Mouse (Mus musculus) liver, embryonic 12.5 days (tissue): ENCODE results near the gene Gm10382. TPM values are rescaled to one million over a fixed set of nuclear protein-coding genes. Genes with fewer than 3 reads are reported as not detected.
"Not testable (repeated sequence)": the region's sequence is repeated elsewhere in the genome, so short reads cannot be mapped to it uniquely, and the experiment has no call there.

ENCODE experiments used
- ATAC-seq: fragments of 200-750 bp; cut with Nextera tagmentation; 2 replicates; pipeline ENCODE4 v1.8.0; 2017; ENCODE audit warnings: moderate number of reproducible peaks, mild to moderate bottlenecking, moderate library complexity
- H3K27ac ChIP-seq: fragments of 300-500 bp; sonication (generic); 2 replicates; pipeline ENCODE4 v1.5.1; 2016; ENCODE audit warnings: mild to moderate bottlenecking
- H3K27me3 ChIP-seq: fragments of 300-500 bp; sonication (generic); replicated peaks from 2 replicates; pipeline ENCODE4 v1.6.1; 2016; ENCODE audit warnings: mild to moderate bottlenecking, moderate library complexity
- H3K36me3 ChIP-seq: fragments of 300-500 bp; sonication (generic); 2 replicates; pipeline ENCODE4 v1.6.1; 2016; ENCODE audit warnings: mild to moderate bottlenecking, moderate library complexity
- H3K4me1 ChIP-seq: fragments of 300-500 bp; sonication (generic); 2 replicates; pipeline ENCODE4 v1.6.1; 2016
- H3K4me2 ChIP-seq: fragments of 300-500 bp; sonication (generic); 2 replicates; pipeline ENCODE4 v1.6.1; 2016; ENCODE audit warnings: mild to moderate bottlenecking, moderate library complexity
- H3K4me3 ChIP-seq: fragments of 300-500 bp; sonication (generic); 2 replicates; pipeline ENCODE4 v1.5.1; 2016; ENCODE audit warnings: mild to moderate bottlenecking, moderate library complexity
- H3K9ac ChIP-seq: fragments of 300-500 bp; sonication (generic); 2 replicates; pipeline ENCODE4 v1.6.1; 2016; ENCODE audit warnings: mild to moderate bottlenecking, moderate library complexity
- H3K9me3 ChIP-seq: fragments of 300-500 bp; sonication (generic); replicated peaks from 2 replicates; pipeline ENCODE4 v1.6.1; 2016; ENCODE audit warnings: mild to moderate bottlenecking, moderate library complexity
- WGBS: fragments of 180-500 bp; shearing (Covaris S2); methylation state at CpG from one replicate; pipeline ENCODE4 v1.1.7; 2016; ENCODE audit not compliant: insufficient replicate concordance; 5-methylcytosine and 5-hydroxymethylcytosine counted together
- polyA plus RNA-seq: library from polyadenylated mRNA; unstranded; fragments of >200 nt; fragmentation: Nextera tagmentation; extraction: Ambion mirVana; gene quantifications from 2 replicates; pipeline ENCODE4 v1.2.1, GENCODE M21; 2016

The Gm10382 gene
- polyA plus RNA-seq, 1 experiment from 2014 or later, result 0.66 TPM

GRCm38 (mm10) chr5:125372027-125372426 lies 17.1 kb upstream of the Gm10382 start:
- no peak for ATAC-seq
- 80% methylated on average over 4 of the region's 4 CpGs for WGBS

GRCm38 (mm10) chr5:125375871-125376270 lies 13.3 kb upstream of the Gm10382 start:
- Histone ChIP-seq H3K4me3 (no peak overlapping the region), H3K4me2 (no peak overlapping the region), H3K36me3 (no peaks in the 10 kb centered on the region), H3K27me3 (no peaks in the 10 kb centered on the region), H3K9ac (no peak overlapping the region), H3K27ac (no peak overlapping the region), H3K9me3 (no peaks in the 10 kb centered on the region), H3K4me1 (no peaks in the 10 kb centered on the region)
- WGBS, result 74% methylated on average over 2 of the region's 2 CpGs
- no peak for ATAC-seq

More at GRCm38 (mm10) chr5:125372027-125372426, 17.1 kb upstream of the Gm10382 start:
- H3K36me3 ChIP-seq, result no peaks in the 10 kb centered on the region
- H3K9ac ChIP-seq, result no peak overlapping the region
- H3K4me2 ChIP-seq, result no peak overlapping the region
- H3K27me3 ChIP-seq, result no peaks in the 10 kb centered on the region
- H3K27ac ChIP-seq, result no peak overlapping the region
- no peaks in the 10 kb centered on the region for H3K9me3 ChIP-seq
- no peaks in the 10 kb centered on the region for H3K4me1 ChIP-seq
- no peak overlapping the region for H3K4me3 ChIP-seq

GRCm38 (mm10) chr5:125377214-125377613 lies 11.9 kb upstream of the Gm10382 start:
- ATAC-seq, result no peak
- Histone ChIP-seq H3K4me1 (no peaks in the 10 kb centered on the region), H3K4me2 (no peak overlapping the region), H3K9ac (no peak overlapping the region), H3K36me3 (no peaks in the 10 kb centered on the region), H3K27me3 (no peaks in the 10 kb centered on the region), H3K4me3 (no peak overlapping the region), H3K27ac (no peak overlapping the region), H3K9me3 (no peaks in the 10 kb centered on the region)
- 64% methylated on average over 7 of the region's 7 CpGs for WGBS

- Histone ChIP-seq H3K4me3 (no peak overlapping the region), H3K27me3 (no peaks in the 10 kb centered on the region), H3K27ac (no peak overlapping the region), H3K4me2 (no peak overlapping the region), H3K9me3 (no peaks in the 10 kb centered on the region), H3K36me3 (peaks cover 4% of the 10 kb centered on the region), H3K4me1 (no peaks in the 10 kb centered on the region), H3K9ac (no peak overlapping the region)
- 63% methylated on average over 5 of the region's 5 CpGs for WGBS
- no peak for ATAC-seq
These were observed 10.2 kb upstream of the Gm10382 start for GRCm38 (mm10) chr5:125378919-125379318.

GRCm38 (mm10) chr5:125381954-125382672 lies 7.0 kb upstream of the Gm10382 start:
- no peak overlapping the region for H3K4me3 ChIP-seq
- H3K4me2 ChIP-seq, result no peak overlapping the region
- WGBS, result 70% methylated on average over 5 of the region's 5 CpGs
- H3K27me3 ChIP-seq, result no peaks in the 10 kb centered on the region
- H3K27ac ChIP-seq, result no peak overlapping the region
- no peak overlapping the region for H3K9ac ChIP-seq
- H3K4me1 ChIP-seq, result peaks cover 14% of the 10 kb centered on the region; the same call in 1 of the 2 replicates
- peaks cover 27% of the 10 kb centered on the region for H3K36me3 ChIP-seq
- ATAC-seq, result peak; percentile 16
- no peaks in the 10 kb centered on the region for H3K9me3 ChIP-seq

- Histone ChIP-seq H3K4me2 (no peak overlapping the region), H3K27ac (peak overlapping the region; percentile 23; the same call in 1 of the 2 replicates), H3K4me3 (no peak overlapping the region), H3K36me3 (peaks cover 29% of the 10 kb centered on the region), H3K9me3 (no peaks in the 10 kb centered on the region), H3K4me1 (peaks cover 14% of the 10 kb centered on the region; the same call in 1 of the 2 replicates), H3K9ac (no peak overlapping the region), H3K27me3 (no peaks in the 10 kb centered on the region)
- ATAC-seq, result peak; percentile 52
- WGBS, result 44% methylated on average over 6 of the region's 6 CpGs
These were observed 6.2 kb upstream of the Gm10382 start for GRCm38 (mm10) chr5:125382673-125383558.

- peaks cover 23% of the 10 kb centered on the region for H3K4me1 ChIP-seq
- no peak overlapping the region for H3K27ac ChIP-seq
- no peaks in the 10 kb centered on the region for H3K27me3 ChIP-seq
- no peak overlapping the region for H3K4me3 ChIP-seq
- no peak for ATAC-seq
- H3K9ac ChIP-seq, result no peak overlapping the region
- peaks cover 38% of the 10 kb centered on the region for H3K36me3 ChIP-seq
- H3K4me2 ChIP-seq, result no peak overlapping the region
- no peaks in the 10 kb centered on the region for H3K9me3 ChIP-seq
- 59% methylated on average over 3 of the region's 3 CpGs for WGBS
These were observed 5.3 kb upstream of the Gm10382 start for GRCm38 (mm10) chr5:125383637-125384420.

GRCm38 (mm10) chr5:125384512-125385214 lies 4.5 kb upstream of the Gm10382 start:
- ATAC-seq, result no peak
- Histone ChIP-seq H3K9me3 (no peaks in the 10 kb centered on the region), H3K36me3 (peaks cover 40% of the 10 kb centered on the region), H3K4me1 (peaks cover 23% of the 10 kb centered on the region), H3K4me2 (no peak overlapping the region), H3K9ac (no peak overlapping the region), H3K27ac (no peak overlapping the region), H3K27me3 (no peaks in the 10 kb centered on the region), H3K4me3 (no peak overlapping the region)
- 81% methylated on average over 2 of the region's 2 CpGs for WGBS

GRCm38 (mm10) chr5:125385215-125385940 lies 3.7 kb upstream of the Gm10382 start:
- Histone ChIP-seq H3K4me3 (no peak overlapping the region), H3K9me3 (no peaks in the 10 kb centered on the region), H3K9ac (no peak overlapping the region), H3K4me1 (peaks cover 25% of the 10 kb centered on the region), H3K4me2 (no peak overlapping the region), H3K27ac (no peak overlapping the region), H3K36me3 (peaks cover 40% of the 10 kb centered on the region), H3K27me3 (no peaks in the 10 kb centered on the region)
- no peak for ATAC-seq
- WGBS, result 73% methylated on average over 8 of the region's 8 CpGs

GRCm38 (mm10) chr5:125387295-125387694 lies 1.8 kb upstream of the Gm10382 start:
- H3K4me2 ChIP-seq, H3K27me3 ChIP-seq, H3K27ac ChIP-seq, H3K9me3 ChIP-seq, ATAC-seq, H3K4me3 ChIP-seq, H3K9ac ChIP-seq: not testable (repeated sequence)
- Histone ChIP-seq H3K4me1 (peaks cover 41% of the 10 kb centered on the region), H3K36me3 (peaks cover 40% of the 10 kb centered on the region)
- WGBS, result 86% methylated on average over 5 of the region's 6 CpGs
